Mouse (Mus musculus) retina, postnatal 1 day (tissue): Measurements from ENCODE around the gene Gch1.
"Not testable (repeated sequence)": the region's sequence is repeated elsewhere in the genome, so short reads cannot be mapped to it uniquely, and the experiment has no call there.

Experiments used
- DNase-seq: peaks from one replicate; pipeline ENCODE4 v3.0.0-alpha.2; 2012

Gene Gch1

DNA sequence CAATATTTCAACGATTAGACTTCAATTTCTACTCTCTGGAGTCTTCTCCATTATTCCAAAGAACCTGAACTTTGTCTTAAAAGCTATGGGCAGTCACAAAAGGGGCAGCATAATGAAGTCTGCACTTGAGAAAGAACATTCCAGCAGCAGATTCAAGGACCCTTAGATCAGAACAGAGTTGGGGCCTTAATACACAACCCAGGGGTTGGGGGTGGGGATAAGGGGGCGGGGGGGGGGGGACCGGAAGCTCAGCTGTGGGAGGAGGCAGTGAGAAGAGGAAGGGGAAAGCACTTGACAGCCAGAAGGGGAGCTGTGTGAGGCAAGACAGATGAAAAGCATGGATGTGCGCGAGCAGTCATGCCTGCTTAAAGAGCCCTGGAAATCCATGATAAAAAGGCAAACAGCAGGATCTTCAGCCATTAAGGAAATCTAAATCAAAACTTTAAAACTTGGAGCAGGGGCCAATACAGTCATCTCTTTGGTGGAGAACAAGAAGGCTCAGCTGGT is 27.2 kb downstream of the Gch1 start:
- no peak for DNase-seq

DNA sequence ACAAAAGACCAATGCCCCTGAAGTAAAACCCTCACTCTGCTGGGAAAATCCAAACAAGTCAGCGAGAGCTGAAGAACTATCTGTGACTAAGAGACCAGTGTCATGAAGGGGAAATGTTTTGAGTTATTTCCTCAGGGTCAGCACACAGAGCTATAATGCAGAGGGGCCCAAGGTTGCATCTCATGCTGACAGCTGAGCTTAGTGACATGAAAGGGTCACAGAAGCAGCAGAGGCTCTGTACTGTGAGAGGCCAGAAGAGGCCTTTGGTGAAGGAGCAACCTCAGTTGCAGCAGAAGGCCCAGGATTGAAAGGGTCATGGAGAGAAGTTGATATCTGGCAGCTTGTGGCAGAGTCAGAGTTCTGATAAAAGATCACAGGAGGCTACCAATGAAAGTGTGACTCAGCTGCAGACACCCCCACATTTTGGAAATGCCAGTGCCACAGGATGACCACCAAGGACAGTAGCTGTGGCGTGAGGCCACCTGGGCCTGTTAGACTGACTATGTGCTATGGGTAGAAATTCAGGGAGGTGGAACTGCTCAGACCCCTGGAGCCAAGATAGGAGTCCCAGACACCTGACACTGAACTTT is 29.1 kb downstream of the Gch1 start:
- no peak for DNase-seq

DNA sequence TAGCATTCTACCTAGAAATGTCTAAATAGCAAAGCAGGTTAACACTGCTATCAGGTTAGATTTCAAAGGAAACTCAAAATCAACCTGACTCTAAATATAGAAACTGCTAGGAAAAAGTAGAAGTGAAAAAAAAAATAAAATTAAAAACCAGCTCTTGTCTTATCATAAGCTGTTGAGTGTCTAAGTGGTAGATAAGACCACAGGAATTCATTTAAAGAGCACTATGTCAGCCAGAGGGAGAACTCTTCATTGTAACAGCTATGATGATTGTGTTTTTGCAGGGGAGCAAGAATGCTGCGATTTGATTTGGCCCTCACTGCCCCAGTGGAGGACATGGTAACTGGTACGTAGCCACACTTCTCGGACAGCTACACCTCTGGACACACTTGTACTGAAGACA is 34.9 kb downstream of the Gch1 start:
- DNase-seq, result no peak

DNA sequence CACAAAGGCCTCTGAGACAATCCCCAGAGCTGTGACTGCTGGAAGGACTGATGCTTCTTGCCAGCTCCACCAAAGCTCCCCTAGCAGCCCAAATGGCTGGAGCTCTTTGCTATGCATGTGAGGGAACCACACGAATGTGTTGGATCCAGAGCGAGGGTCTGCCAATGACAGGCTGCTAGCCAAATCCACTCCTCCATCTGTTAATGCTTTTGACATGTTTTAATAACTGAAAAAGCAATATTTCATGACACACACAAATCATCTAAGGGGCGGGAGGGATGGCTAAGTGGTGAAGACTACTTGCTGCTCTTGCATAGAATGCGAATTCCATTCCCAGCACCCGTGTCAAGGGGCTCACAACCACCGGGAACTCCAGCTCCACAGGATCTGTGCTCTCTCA is 37.9 kb downstream of the Gch1 start:
- DNase-seq, result no peak

DNA sequence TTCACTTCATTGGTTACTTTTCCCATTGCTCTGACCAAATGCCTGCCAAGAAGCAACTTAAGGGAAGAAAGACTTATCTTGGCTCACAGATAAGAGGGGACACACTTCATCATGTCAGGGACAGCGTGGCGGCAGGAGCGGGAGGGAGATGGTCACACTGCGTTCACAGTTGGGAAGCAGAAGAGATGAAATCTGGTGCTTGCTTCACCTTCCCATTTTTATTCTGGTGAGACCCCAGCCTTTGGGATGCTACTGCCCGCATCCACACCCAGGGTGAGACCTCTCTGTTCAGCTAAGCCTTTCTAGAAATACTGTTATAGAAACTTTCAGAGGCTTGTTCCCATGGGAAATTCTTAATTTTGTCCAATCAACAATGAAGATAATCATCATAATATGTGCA is 44.9 kb downstream of the Gch1 start:
- DNase-seq, result no peak

DNA sequence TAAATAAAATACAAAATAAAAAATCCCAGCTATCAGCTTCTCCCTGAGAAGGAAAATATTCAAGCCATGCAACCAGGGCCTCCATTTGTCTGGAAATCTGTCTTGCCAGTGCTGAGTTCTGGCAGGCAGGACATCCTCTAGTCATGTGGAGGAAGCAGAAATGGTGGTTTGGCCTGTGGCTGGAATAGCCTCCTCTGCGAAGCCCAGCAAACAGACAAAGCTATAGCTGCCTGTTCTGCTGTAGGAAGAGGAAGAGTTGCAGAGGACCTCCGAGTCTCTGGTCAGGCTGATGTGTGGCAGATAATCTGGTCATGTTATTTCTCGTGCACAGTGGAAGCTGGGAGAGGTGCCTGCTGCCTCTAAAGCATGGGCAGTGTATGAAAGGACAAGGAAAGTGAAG is 50.4 kb downstream of the Gch1 start:
- DNase-seq, result no peak

DNA sequence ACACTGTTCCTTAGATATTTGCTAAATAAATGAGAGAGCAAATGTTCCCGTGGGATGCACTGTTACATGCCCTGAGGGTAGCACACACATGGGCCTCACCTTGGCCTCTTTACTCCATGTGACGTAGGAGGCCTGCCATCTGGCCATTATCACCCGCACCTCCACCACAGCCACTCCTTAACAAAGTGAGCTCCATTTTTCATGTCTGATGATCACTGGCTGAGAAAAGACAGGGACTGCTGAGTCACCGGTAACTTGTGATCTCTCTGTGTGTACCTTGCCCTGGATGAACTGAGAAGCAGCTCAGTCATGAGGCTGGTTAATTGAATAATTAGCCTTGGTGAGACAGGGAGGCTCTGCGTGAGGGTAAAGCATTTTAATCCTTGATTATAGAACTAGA is 52.6 kb downstream of the Gch1 start:
- DNase-seq, result no peak

DNA sequence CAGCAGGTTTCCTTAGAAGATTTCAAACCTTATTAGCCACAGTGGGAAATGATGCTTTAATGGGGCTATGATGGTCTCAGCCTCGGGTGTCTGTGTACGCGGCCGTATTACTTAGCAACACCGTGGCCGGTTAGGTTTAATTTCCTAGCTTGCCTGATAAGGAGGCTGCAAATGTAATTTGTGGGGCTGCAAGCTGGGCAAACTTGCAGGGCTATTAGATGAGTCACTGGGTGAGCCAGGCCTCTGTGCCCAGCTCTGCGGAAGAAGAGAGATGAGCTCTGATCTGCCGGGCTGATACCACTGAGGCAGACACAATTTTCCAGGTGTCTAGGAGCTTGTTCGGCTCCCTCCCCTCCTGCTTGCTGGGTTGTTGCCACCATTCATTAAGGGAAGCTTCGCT is 55.3 kb downstream of the Gch1 start:
- no peak for DNase-seq

DNA sequence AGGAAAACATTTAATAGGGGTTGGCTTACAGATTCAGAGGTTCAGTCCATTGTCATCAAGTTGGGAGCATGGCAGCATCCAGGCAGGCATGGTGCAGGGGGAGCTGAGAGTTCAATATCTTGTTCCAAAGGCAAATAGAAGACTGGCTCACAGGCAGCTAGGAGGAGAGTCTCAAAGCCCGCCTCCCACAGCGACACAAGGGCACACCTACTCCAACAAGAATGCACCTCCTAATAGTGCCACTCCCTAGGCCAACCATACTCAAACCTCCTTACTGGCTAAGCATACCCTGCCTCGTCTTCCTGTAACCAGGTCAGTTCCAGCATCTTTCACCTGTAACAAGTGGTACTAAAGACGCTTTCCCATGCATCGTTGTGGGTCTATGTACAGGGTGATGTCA is 61.2 kb downstream of the Gch1 start:
- DNase-seq, result no peak

DNA sequence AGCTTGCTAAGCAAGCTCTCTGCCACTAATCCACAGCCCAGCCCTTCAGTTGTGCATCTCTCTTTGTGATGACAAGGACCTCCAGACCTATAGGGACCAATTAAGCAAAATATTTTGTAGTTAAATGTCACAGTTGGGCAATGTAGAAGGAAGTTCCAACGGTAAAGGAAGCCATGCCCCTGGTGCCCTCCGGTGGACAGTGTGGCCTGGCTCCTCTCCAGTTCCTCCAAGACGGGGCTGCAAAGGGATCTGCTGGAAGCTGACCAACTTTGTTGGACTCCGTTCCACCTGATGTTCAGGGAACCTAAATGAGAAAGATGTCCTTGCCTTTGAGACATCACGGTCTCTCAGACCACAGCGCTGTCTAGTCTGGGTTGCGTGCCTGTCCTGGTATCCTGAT is 71.7 kb downstream of the Gch1 start:
- DNase-seq, result no peak

DNA sequence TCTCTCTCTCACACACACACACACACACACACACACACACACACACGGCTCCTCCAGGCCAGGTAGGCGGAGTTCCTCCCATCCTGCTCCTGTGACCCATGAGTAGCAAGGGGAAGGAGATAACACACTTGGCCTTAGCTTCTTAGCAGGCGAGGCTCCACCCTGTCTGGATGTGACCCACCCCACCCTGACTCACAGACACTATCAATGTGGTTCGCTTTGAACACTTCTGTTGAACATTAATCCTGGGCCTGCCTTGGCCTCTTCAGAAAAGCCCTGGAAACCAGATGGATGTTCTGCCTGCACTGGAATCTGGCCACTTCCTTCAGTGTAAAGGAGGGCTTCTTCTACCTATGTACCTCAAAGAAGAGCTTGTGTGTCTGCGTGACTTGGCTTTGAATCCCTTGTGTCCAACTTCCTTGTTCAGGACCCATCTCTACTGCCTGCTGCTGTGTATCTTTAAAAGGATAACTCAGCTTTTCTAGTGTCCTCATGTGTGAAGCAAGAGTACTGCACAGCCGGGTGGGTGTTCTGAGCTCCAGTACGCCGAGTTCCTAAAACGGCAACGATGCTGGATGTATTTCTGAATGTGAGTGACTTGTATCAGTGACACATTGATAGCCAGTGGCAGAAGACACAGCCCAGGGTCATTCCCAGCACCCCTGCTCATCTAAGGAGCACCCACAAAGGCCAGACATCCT is 73.0 kb downstream of the Gch1 start:
- DNase-seq, result no peak

DNA sequence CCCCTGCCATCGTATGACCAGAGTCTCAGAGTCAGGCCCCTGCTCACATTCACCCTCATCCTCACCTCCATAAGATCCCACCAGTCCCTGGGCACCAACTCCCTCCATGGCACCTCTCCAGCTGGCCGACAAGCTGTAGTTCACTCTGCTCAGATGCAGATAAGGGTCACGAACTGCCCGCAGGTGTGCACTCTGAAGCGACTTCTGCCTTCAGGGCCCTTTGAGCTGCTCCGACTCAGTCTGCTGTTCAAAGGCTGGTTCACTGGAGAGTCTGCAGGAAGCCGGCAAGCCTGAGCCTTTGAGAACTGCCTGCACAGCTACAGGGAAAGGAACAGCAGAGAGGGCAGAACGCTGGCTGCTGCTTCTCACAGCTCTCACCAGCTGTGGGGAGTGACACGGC is 74.1 kb downstream of the Gch1 start:
- DNase-seq, result no peak

DNA sequence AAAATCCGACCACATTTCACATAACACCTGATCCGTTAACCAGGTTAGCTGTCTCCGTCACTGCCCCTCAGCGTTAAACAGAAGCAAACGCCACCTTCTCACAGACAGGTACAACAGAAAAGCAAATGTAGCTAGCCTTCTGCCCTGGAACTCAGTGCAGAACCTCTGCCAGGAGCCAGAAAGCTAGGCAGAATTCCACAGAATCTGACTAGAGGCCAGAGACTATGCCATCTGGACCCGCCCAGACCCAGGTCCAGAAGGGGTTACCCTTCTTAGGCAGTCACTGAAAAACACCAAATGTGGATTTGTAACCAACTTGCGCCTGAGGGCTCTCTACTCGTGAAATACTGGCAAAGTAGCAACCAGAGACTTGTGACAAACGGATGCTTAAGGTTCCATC is 77.9 kb downstream of the Gch1 start:
- DNase-seq, result no peak

DNA sequence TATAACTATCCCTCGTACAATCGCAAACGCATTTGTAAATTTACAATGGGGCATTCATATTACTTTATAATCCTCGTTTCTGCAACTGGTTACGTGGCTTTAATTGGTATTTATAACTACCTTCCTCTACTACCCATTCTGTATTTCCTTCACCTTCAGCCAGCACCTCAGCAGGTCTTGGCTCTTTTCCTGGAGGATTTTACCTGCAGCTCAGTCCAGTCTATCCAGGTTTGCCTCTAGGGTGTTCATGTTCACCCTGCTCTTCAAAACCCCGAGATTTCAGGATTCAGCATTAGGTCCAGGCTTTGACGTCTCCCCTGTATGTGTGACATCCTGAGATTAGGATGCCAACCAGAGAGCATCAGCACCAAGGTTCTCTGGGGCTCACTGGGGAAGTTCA is 78.8 kb downstream of the Gch1 start:
- DNase-seq, result not testable (repeated sequence)

DNA sequence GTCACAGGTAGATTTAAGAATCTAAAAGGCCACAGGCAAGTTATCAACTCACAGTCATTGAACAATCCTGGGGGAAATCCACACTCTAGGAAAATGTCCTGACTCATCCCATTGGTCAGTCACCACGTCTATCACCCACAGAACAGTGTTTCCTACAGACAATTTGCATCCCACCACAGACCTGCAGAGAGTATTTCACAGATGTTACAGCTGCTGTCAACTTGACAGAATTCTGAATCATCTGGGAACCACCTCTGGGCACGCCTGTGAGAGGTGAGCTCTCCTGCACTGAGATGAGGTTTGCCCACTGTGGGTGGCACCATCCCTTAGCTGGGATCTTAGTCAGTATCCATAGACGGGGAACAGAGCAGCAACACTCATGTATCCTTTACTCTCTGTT is 81.8 kb downstream of the Gch1 start:
- DNase-seq, result no peak

DNA sequence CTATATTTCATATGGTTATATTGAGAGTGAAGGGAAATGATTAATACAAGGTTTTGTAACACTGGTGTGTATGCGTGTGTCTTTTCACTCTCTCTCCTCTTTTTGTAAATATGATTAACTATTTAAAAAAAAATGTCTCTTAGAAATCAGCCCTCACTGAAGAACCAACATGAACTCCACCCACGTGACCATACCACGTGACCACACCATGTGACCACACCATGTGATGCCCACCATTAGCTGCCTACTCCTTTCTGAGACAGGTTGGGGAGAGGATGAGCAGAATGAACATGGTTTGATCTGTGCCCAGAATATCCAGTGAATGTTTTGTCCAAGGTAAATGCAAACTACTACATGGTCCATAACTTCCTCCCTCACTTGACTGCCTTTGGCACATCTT is 83.5 kb downstream of the Gch1 start:
- no peak for DNase-seq

DNA sequence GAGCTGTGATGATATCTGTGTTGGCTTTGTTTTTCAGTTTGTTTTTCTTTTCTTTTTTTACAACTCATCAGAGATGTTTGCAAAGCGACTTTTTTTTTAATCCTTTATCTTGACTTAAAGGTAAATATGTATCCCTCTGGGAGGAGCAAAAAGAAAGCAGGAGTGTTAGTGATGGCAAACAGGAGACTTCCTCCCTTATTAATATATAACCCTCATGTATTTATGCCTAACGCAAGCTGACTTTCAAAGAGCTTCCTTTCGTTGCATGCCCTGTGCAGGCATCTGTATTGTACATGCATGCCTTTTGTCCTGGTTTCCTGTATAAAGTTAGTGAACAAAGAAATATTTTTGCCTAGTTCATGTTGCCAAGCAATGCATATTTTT is 84.0 kb downstream of the Gch1 start:
- no peak for DNase-seq

DNA sequence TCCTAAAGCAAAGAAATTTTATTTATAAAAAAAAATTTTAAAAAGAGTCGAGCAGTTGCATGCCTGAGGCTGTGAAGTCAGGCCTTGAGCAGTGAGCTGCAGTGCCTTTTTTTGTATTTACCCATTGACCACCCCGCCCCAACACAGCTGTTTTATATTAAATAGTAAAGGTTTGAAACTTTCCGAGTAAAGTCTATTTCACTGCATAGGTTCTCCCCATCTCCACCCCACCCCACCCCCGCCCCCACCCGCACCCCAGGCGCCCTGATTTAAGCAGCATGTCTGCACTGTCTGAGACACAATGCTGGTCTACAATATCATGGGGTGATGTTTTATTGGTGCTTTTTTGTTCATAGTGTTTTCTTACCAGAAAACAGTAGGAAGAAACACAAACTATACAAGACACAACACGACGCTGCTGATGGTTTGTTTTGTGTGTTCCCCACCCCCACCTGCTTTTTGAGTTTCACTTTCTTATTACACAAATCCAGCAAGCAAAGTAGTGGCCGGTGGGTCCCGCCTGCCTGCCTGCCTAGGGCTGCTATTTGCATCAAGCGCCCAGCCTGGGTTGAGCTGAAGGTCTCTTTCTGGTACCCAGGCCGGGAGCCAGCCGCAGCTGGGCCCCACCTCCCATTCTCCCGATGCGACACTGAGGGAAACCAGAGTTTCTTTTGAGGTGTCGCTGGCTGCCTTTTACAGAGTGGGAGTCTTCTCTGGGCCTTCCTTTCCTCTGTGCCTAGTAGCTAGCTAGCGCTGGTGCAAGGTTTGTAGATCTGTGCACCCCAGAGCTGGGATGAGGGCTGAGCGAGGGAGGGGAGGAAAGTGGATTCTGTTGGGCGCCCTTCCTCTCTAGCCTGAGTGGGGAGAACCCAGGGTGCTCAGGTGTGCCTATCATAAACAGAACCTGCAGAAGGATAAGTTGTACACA is 84.7 kb downstream of the Gch1 start:
- no peak for DNase-seq
